Mouse (Mus musculus) liver, adult 2 months (tissue): ENCODE results near the gene Psma7. TPM values are rescaled to one million over a fixed set of nuclear protein-coding genes. Genes with fewer than 3 reads are reported as not detected.

Experiments used
- DNase-seq: peaks from one replicate; pipeline ENCODE4 v3.0.0-alpha.2; 2011; ENCODE audit warnings: low read depth, low spot score; ENCODE audit errors: extremely low read depth
- H3K27ac ChIP-seq: fragments of 200-500 bp; replicated peaks from 2 replicates; pipeline ENCODE4 v1.5.1; 2012; ENCODE audit warnings: low read depth, mild to moderate bottlenecking, control low read depth, inconsistent platforms, low read length; ENCODE audit not compliant: insufficient read depth
- H3K27me3 ChIP-seq: fragments of 200-500 bp; 2 replicates; pipeline ENCODE4 v1.6.1; 2012; ENCODE audit warnings: mild to moderate bottlenecking, moderate library complexity, low read length, inconsistent platforms; ENCODE audit not compliant: control insufficient read depth, insufficient read depth
- H3K36me3 ChIP-seq: fragments of 200-500 bp; 2 replicates; pipeline ENCODE4 v1.6.1; 2012; ENCODE audit warnings: low read length, inconsistent platforms; ENCODE audit not compliant: control insufficient read depth, insufficient read depth
- H3K4me1 ChIP-seq: fragments of 200-500 bp; 2 replicates; pipeline ENCODE4 v1.6.1; 2011; ENCODE audit warnings: low read length; ENCODE audit not compliant: control insufficient read depth, insufficient read depth
- H3K4me3 ChIP-seq: fragments of 200-500 bp; 2 replicates; pipeline ENCODE4 v1.5.1; 2011; ENCODE audit warnings: low read depth, mild to moderate bottlenecking, control low read depth, low read length, moderate library complexity; ENCODE audit not compliant: insufficient read depth
- H3K79me2 ChIP-seq: fragments of 200-500 bp; 2 replicates; pipeline ENCODE4 v1.6.1; 2012; ENCODE audit warnings: inconsistent platforms, mild to moderate bottlenecking, low read length, moderate library complexity; ENCODE audit not compliant: control insufficient read depth, insufficient read depth
- H3K9ac ChIP-seq: fragments of 200-500 bp; 2 replicates; pipeline ENCODE4 v1.6.1; 2012; ENCODE audit warnings: low read depth, mild to moderate bottlenecking, control low read depth, inconsistent platforms, low read length
- CTCF ChIP-seq: fragments of 200-500 bp; IDR thresholded peaks from 2 replicates; pipeline ENCODE4 v1.5.1; 2011; ENCODE audit warnings: low read depth, low read length, control low read depth
- POLR2A ChIP-seq: fragments of 200-500 bp; IDR thresholded peaks from 2 replicates; pipeline ENCODE4 v1.6.1; 2011; ENCODE audit warnings: low read length, control low read depth; ENCODE audit not compliant: insufficient read depth; ENCODE audit errors: extremely low read depth
- WGBS: fragments of 180-500 bp; shearing (Covaris S2); methylation state at CpG from one replicate; pipeline ENCODE4 v1.1.7; 2018; 5-methylcytosine and 5-hydroxymethylcytosine counted together
- polyA plus RNA-seq: library from polyadenylated mRNA; depleted of rRNA; stranded (reverse); fragments of >200 nt; gene quantifications from 2 replicates; pipeline ENCODE4 v1.2.3, GENCODE M21; 2012
- total RNA-seq: library from RNA; depleted of rRNA; stranded (reverse); fragments of >200 nt; gene quantifications from 2 replicates; pipeline ENCODE4 v1.2.3, GENCODE M21; 2014

The Psma7 gene
- total and polyA plus RNA-seq, 2 experiments, result 160 to 199 TPM

DNA sequence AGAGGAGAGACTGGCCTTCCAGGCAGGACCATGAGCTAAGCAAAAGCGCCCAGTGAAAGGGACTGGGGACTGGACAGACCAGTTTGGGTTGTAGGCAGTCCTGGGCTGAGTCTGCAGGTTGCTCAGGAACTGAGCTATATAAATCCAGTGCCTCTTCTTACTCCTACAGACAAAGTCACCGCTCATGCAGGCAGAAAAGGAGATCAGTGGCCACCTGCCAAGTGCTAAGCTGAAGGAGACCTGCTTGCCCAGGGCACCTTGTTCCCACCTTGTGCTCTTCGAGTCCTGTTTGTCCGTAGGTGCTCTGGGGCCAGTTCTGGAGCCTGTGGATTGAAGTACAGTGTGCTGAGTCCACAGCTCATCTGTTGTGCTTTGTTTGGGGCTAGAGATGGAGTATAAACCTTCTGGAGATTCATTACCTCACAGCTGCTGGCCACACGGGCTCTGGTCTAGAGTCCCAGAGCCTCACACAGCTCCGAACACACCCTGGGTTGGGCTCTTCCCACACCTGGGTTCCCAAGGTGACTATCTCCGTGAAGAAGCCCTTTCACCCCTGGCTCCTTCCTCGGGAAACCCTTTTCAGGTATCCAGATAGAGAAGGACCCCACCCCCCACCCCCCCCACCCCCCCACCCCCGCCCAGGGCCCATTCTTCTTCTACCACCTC, 35.7 kb downstream of the Psma7 start:
- H3K4me3 ChIP-seq, result no peak overlapping the region
- 33% methylated on average over 9 of the region's 9 CpGs for WGBS
- DNase-seq, result no peak
- H3K27ac ChIP-seq, result no peak overlapping the region
- no peaks in the 10 kb centered on the region for H3K36me3 ChIP-seq
- no peak overlapping the region for H3K9ac ChIP-seq
- TF ChIP-seq POLR2A, result no peak
- TF ChIP-seq CTCF, result no peak
- H3K27me3 ChIP-seq, result 0 out of 2 replicates have a peak, but pooled peaks cover 7% of the 10 kb centered on the region
- no peaks in the 10 kb centered on the region for H3K4me1 ChIP-seq
- H3K79me2 ChIP-seq, result no peaks in the 10 kb centered on the region

DNA sequence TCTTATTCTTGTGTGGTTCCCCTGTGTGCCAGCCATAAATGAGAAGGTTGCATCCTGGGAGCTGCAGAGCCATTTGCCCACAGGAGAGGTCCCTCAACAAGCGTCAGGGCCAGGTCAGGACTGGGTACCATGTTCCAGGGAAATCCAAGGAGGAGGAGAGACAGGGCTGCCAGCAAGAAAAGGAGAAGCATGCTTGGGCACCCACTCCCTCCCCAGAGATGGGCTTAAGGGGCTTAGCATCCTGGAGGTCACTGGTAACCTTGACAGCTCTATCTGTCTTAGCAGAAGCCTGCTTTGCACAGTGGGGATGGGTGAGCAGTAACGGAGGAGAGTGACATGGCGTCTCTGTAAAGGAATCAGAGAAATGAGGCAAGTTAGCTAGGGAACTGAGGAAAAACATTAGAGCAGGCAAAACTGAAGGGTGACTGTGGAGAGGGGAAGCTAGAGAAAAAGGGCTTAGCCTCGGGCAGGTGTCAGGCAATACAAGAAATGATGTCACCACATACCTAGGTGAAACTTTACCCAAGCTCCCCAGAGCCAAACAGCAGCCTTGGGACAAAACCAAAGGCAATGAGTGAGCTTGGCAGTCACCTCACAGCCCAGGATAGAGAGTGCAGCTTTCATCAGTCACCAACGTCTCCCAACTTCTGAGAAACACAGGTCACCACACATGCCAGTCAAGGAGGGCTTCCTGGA, 36.4 kb downstream of the Psma7 start:
- Histone ChIP-seq H3K27me3 (0 out of 2 replicates have a peak, but pooled peaks cover 7% of the 10 kb centered on the region), H3K4me1 (no peaks in the 10 kb centered on the region), H3K79me2 (no peaks in the 10 kb centered on the region), H3K9ac (no peak overlapping the region), H3K36me3 (no peaks in the 10 kb centered on the region), H3K27ac (no peak overlapping the region), H3K4me3 (no peak overlapping the region)
- no peak for DNase-seq
- no peak for TF ChIP-seq POLR2A
- no peak for TF ChIP-seq CTCF
- WGBS, result 39% methylated on average over 5 of the region's 5 CpGs

- 0 out of 2 replicates have a peak, but pooled peaks cover 4% of the 10 kb centered on the region for H3K27me3 ChIP-seq
- no peak for DNase-seq
- H3K4me1 ChIP-seq, result no peaks in the 10 kb centered on the region
- H3K4me3 ChIP-seq, result no peak overlapping the region
- no peak overlapping the region for H3K9ac ChIP-seq
- TF ChIP-seq POLR2A, result no peak
- no peak for TF ChIP-seq CTCF
- 92% methylated on average over 9 of the region's 9 CpGs for WGBS
- H3K27ac ChIP-seq, result no peak overlapping the region
- no peaks in the 10 kb centered on the region for H3K36me3 ChIP-seq
- no peaks in the 10 kb centered on the region for H3K79me2 ChIP-seq
Observed at GRCm38 (mm10) chr2:180001635-180002034, 40.6 kb downstream of the Psma7 start.

- Histone ChIP-seq H3K27ac (no peak overlapping the region), H3K4me1 (no peaks in the 10 kb centered on the region), H3K4me3 (no peak overlapping the region), H3K79me2 (no peaks in the 10 kb centered on the region), H3K27me3 (no peaks in the 10 kb centered on the region), H3K9ac (no peak overlapping the region), H3K36me3 (no peaks in the 10 kb centered on the region)
- WGBS, result 70% methylated on average over 4 of the region's 4 CpGs
- no peak for DNase-seq
- TF ChIP-seq POLR2A (no peak), CTCF (no peak)
Observed at GRCm38 (mm10) chr2:179998431-179998830, 43.8 kb downstream of the Psma7 start.

- Histone ChIP-seq H3K79me2 (no peaks in the 10 kb centered on the region), H3K27ac (no peak overlapping the region), H3K4me1 (no peaks in the 10 kb centered on the region), H3K9ac (no peak overlapping the region), H3K4me3 (no peak overlapping the region), H3K36me3 (no peaks in the 10 kb centered on the region), H3K27me3 (no peaks in the 10 kb centered on the region)
- WGBS, result 91% methylated on average over 5 of the region's 5 CpGs
- DNase-seq, result no peak
- TF ChIP-seq POLR2A, result no peak
- no peak for TF ChIP-seq CTCF
Observed at GRCm38 (mm10) chr2:179993071-179993470, 49.2 kb downstream of the Psma7 start.

- Histone ChIP-seq H3K9ac (no peak overlapping the region), H3K4me3 (no peak overlapping the region), H3K27me3 (no peaks in the 10 kb centered on the region), H3K27ac (no peak overlapping the region), H3K79me2 (no peaks in the 10 kb centered on the region), H3K36me3 (no peaks in the 10 kb centered on the region), H3K4me1 (no peaks in the 10 kb centered on the region)
- 96% methylated on average over 1 of the region's 1 CpGs for WGBS
- TF ChIP-seq POLR2A, result no peak
- no peak for TF ChIP-seq CTCF
- DNase-seq, result no peak
Observed at GRCm38 (mm10) chr2:179989098-179989497, 53.1 kb downstream of the Psma7 start.
